ENCODE assay signal across 7 mouse cellular contexts in genomic region chr14:45329018-45329588, GRCm38 (mm10). TPM values are rescaled to one million over a fixed set of nuclear protein-coding genes. Genes with fewer than 3 reads are reported as not detected.
DNase-seq lines count a peak whose midpoint lies in the region; ATAC-seq and TF ChIP-seq lines count a peak whose summit lies in the region.

No protein-coding gene starts in this region.

- WGBS in neural tube, embryonic 11.5 days, result 15% methylated on average over 8 of the region's 8 CpGs
- WGBS in limb, embryonic 12.5 days, result 17% methylated on average over 8 of the region's 8 CpGs
- WGBS in small intestine, adult 2 months, result 9% methylated on average over 8 of the region's 8 CpGs

- peak; percentile 24; the same call in 1 of the 2 replicates for ATAC-seq in neural tube, embryonic 11.5 days (ENCODE audit: insufficient read depth, low FRiP score, low TSS enrichment)
- peak; percentile 52 for ATAC-seq in erythroblast, adult 5-6 weeks (replicated peaks; ENCODE audit: low FRiP score, poor library complexity, severe bottlenecking)
- ATAC-seq in limb, embryonic 12.5 days (ENCODE audit: insufficient number of reproducible peaks, insufficient read depth, low FRiP score, low TSS enrichment, low read depth), result peak; percentile 34; the same call in 1 of the 2 replicates

- H3K27me3 ChIP-seq in neural tube, embryonic 11.5 days (ENCODE audit: control insufficient read depth, insufficient read depth, low read length), result no peaks in the 10 kb centered on the region
- no peaks in the 10 kb centered on the region for H3K27me3 ChIP-seq in limb, embryonic 12.5 days
- no peaks in the 10 kb centered on the region for H3K27me3 ChIP-seq in small intestine, adult 2 months (ENCODE audit: control insufficient read depth, insufficient read depth, low read length)

- no peak for TF ChIP-seq CTCF in small intestine, adult 2 months (IDR thresholded peaks at IDR 0.05; ENCODE audit: extremely low read depth, insufficient read length, insufficient replicate concordance, low read depth, low read length)

- H3K4me2 ChIP-seq in neural tube, embryonic 11.5 days (ENCODE audit: low read depth), result peak overlapping the region; percentile 39
- peak overlapping the region; percentile 50 for H3K4me2 ChIP-seq in limb, embryonic 12.5 days

- no peak for TF ChIP-seq POLR2A in small intestine, adult 2 months (IDR thresholded peaks at IDR 0.05; ENCODE audit: low read depth, low read length)

- no peak for DNase-seq in neural tube, embryonic 11.5 days (ENCODE audit: low spot score)
- no peak for DNase-seq in neural tube, embryonic 10.5 days (ENCODE audit: extremely low spot score, low spot score)
- no peak for DNase-seq in thymus, postnatal 10 days (ENCODE audit: low spot score in 2 of 2)
- no peak for DNase-seq in adipocyte (ENCODE audit: low spot score)

- H3K27ac ChIP-seq in neural tube, embryonic 11.5 days (ENCODE audit: low read depth, low read length), result no peak overlapping the region
- no peak overlapping the region for H3K27ac ChIP-seq in limb, embryonic 12.5 days
- peak overlapping the region; percentile 2; the same call in 1 of the 2 replicates for H3K27ac ChIP-seq in small intestine, adult 2 months (ENCODE audit: insufficient read depth, low read depth, low read length)

- H3K4me3 ChIP-seq in neural tube, embryonic 11.5 days (ENCODE audit: low read depth, low read length), result peak overlapping the region; percentile 95
- peak overlapping the region; percentile 94 for H3K4me3 ChIP-seq in limb, embryonic 12.5 days (replicated peaks)
- peak overlapping the region; percentile 38 for H3K4me3 ChIP-seq in small intestine, adult 2 months (ENCODE audit: low read depth, low read length)

- peaks cover 5% of the 10 kb centered on the region; the same call in 1 of the 2 replicates for H3K36me3 ChIP-seq in neural tube, embryonic 11.5 days (ENCODE audit: control insufficient read depth, insufficient read depth, low read length)
- H3K36me3 ChIP-seq in limb, embryonic 12.5 days, result peaks cover 28% of the 10 kb centered on the region
- H3K36me3 ChIP-seq in small intestine, adult 2 months (ENCODE audit: control insufficient read depth, insufficient read depth, low read length), result peaks cover 15% of the 10 kb centered on the region

- H3K4me1 ChIP-seq in neural tube, embryonic 11.5 days (ENCODE audit: control insufficient read depth, insufficient read depth, low read length), result no peaks in the 10 kb centered on the region; the same call in 1 of the 2 replicates
- H3K4me1 ChIP-seq in limb, embryonic 12.5 days (replicated peaks), result peaks cover 8% of the 10 kb centered on the region
- no peaks in the 10 kb centered on the region for H3K4me1 ChIP-seq in small intestine, adult 2 months (ENCODE audit: control insufficient read depth, insufficient read depth, insufficient read length, low read length)

- no peaks in the 10 kb centered on the region for H3K9me3 ChIP-seq in neural tube, embryonic 11.5 days (ENCODE audit: control insufficient read depth, low read length)
- no peaks in the 10 kb centered on the region for H3K9me3 ChIP-seq in limb, embryonic 12.5 days

- peak overlapping the region; percentile 14; the same call in 1 of the 2 replicates for H3K9ac ChIP-seq in neural tube, embryonic 11.5 days (ENCODE audit: low read length)
- no peak overlapping the region for H3K9ac ChIP-seq in limb, embryonic 12.5 days (replicated peaks)

RNA-seq across cellular contexts. Expression of gene Psmc6, which starts 0.5 kb away (rescaled TPM):
- 247 TPM in 2 replicates for polyA plus RNA-seq in neural tube, embryonic 11.5 days (2014; fragmentation: Nextera tagmentation; extraction: Ambion mirVana)
- total RNA-seq in erythroblast, adult 5-6 weeks (2015; ENCODE audit: low replicate concordance), result 41.6 and 83.2 TPM in 2 replicates
- 68.6 and 92.2 TPM in 2 replicates for total RNA-seq in erythroblast, adult 5-6 weeks (2017; ENCODE audit: low replicate concordance)
- 196 and 210 TPM in 2 replicates for polyA plus RNA-seq in limb, embryonic 12.5 days (2016; fragmentation: Nextera tagmentation; extraction: Ambion mirVana)
- polyA plus RNA-seq in small intestine, adult 2 months (2012; rRNA removed), result 3.3 and 4.8 TPM in 2 replicates

RNA-seq across cellular contexts. Expression of gene Ero1l, which starts 10.5 kb away (rescaled TPM):
- polyA plus RNA-seq in neural tube, embryonic 11.5 days (2014; fragmentation: Nextera tagmentation; extraction: Ambion mirVana), result 32.4 and 34.5 TPM in 2 replicates
- total RNA-seq in erythroblast, adult 5-6 weeks (2015; ENCODE audit: low replicate concordance), result 45.8 and 46.5 TPM in 2 replicates
- total RNA-seq in erythroblast, adult 5-6 weeks (2017; ENCODE audit: low replicate concordance), result 19.5 and 34.2 TPM in 2 replicates
- 27.3 and 28.5 TPM in 2 replicates for polyA plus RNA-seq in limb, embryonic 12.5 days (2016; fragmentation: Nextera tagmentation; extraction: Ambion mirVana)
- 3.1 and 4.0 TPM in 2 replicates for polyA plus RNA-seq in small intestine, adult 2 months (2012; rRNA removed)

RNA-seq across cellular contexts. Expression of gene Styx, which starts 21.8 kb away (rescaled TPM):
- polyA plus RNA-seq in neural tube, embryonic 11.5 days (2014; fragmentation: Nextera tagmentation; extraction: Ambion mirVana), result 35.6 and 38.8 TPM in 2 replicates
- 5.8 and 16.9 TPM in 2 replicates for total RNA-seq in erythroblast, adult 5-6 weeks (2015; ENCODE audit: low replicate concordance)
- 5.0 and 6.6 TPM in 2 replicates for total RNA-seq in erythroblast, adult 5-6 weeks (2017; ENCODE audit: low replicate concordance)
- 54.8 and 68.5 TPM in 2 replicates for polyA plus RNA-seq in limb, embryonic 12.5 days (2016; fragmentation: Nextera tagmentation; extraction: Ambion mirVana)
- polyA plus RNA-seq in small intestine, adult 2 months (2012; rRNA removed), result 5.5 and 19.3 TPM in 2 replicates

Comparison
In these comparisons a context has a peak if more than half of its experiments do, and no peak if none do; other contexts are left out.
1. H3K4me3 ChIP-seq: peak in every context shown above with its lines; median percentile 95 in neural tube, embryonic 11.5 days; 94 in limb, embryonic 12.5 days; 38 in small intestine, adult 2 months.
2. RNA of gene Psmc6, which starts 0.5 kb away (polyA plus RNA-seq): 247 TPM in neural tube, embryonic 11.5 days and 196 to 210 TPM in limb, embryonic 12.5 days; 3.3 to 4.8 TPM in small intestine, adult 2 months; every median in the first group is over 10 times any median in the second.
3. Peak in every context shown above with its lines, with median percentiles within 50 percentile points of each other: ATAC-seq.